Mouse (Mus musculus) liver (tissue): ENCODE measurements at regions not wholly inside any gene's neighbourhood (a gene's known extent, or its start where the extent isn't known, plus 50 kb on each side); places are given as distances from the start of the nearest gene placed in this dataset.

Experiments used
- DNase-seq: peaks from one replicate; pipeline ENCODE4 v3.0.0-alpha.2; 2020; ENCODE audit warnings: mixed read lengths

DNA sequence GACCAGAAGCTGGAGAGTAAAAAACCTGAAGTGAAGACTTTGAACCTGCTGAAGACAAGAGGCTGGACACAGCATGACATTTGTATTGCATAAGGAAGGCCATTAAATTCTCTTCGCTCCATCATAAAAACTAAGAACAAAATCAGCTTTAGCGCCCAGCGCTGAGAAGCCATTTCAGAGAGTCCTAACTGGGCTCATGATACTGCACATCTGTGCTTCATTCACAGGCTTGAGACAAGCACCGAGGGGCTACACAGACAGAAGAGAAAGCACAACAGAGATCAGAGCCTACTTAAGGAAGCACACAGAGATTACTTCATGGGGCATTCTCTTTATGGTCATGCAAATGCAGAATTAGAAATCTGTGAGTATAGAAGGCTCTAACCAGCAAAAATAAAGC lies 338.2 kb upstream of the G2e3 start:
- DNase-seq = no peak

DNA sequence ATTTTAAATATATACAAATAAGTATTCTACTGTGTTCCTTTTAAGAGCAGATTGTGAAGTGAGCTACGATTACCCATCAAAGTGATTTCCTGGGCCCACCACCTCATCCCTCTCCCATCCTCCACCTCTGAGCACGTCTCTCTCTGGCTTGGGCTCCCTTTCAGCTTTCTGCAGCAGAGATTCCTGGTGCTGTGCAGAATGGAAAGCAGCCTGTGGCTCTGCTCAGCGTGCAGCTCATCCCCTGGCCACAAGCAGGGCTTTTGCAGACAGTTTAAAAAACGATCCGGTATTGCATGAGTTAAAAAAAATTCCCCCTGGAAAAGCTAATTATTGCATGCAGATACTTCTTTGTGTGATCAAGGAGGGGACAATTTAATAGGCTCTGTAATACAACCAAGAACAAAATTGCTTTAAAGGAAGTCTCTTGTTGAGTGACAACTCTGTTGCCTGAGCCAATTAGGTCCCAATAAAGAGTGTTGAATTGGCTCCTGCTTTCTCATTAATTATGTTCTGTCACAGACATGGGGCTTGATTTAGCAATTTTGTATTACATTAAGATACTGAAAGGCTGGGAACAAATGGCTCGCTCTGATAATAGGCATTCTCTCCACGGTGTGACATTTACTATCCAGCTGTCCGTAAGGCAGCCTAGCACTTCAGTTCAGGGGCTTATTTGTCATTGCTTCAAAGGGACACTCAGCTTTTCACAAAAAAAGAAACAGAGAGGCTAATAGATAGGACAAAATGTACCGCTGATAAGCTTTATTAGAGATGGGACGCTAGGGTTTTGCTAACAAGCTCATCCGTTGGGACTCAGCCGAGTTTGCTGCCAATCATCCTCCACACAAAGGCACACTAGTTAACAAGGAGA lies 345.9 kb upstream of the G2e3 start:
- no peak for DNase-seq

DNA sequence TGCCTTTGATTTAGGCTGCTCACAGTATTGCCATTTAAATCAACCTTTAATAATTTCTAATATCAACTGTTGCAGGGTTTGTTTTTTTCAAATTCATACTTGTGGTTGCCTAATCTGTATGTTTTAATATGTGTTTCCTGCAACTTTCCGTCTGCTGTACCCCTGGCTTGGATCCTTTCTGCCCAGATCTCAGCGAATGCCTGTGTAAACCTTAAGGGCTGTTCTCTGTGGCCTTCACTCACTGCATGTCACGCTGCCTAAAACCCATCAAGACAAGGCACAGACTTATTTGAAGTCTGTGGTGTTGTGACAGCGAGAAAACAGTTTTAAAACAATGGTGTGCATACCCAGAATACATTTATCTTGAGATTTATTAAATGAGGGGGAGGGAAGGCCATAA lies 346.8 kb upstream of the G2e3 start:
- no peak for DNase-seq

DNA sequence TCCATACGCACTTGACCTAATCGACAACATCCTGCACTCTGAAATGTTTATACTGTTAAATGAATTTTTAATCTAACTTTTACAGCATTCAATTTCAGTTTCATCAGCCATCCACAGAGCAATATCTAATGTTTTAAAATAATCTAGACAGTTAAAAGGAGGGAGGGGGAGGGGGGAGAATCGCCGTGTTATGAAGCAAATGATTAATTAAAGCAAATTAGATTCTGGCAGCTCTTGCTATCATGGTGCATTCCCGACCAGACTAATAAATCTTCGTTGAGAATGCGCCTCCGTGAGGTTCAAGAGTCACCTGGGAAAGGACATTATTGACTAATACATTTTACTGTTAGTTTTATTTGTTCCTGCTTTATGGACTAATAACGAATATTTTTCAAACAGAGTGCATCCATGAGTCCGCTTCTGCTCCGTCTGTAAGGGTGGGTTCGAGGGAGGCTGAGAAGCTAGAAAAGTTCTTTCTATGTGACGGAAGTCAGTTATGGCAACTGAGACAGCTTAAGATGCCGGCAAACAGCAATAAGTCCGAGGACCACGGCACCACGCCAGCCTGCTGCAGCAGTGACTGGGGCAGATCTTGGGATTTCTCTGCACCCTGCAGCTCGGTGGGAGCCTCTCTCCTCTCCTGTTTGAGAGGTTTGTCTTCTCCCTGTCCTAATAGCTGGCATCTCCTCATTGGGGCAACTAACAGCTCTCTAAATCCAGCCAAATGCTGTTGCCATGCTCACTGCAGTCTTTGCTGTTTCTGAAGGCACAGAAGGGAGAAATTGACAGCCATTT lies 347.4 kb upstream of the G2e3 start:
- DNase-seq = no peak

DNA sequence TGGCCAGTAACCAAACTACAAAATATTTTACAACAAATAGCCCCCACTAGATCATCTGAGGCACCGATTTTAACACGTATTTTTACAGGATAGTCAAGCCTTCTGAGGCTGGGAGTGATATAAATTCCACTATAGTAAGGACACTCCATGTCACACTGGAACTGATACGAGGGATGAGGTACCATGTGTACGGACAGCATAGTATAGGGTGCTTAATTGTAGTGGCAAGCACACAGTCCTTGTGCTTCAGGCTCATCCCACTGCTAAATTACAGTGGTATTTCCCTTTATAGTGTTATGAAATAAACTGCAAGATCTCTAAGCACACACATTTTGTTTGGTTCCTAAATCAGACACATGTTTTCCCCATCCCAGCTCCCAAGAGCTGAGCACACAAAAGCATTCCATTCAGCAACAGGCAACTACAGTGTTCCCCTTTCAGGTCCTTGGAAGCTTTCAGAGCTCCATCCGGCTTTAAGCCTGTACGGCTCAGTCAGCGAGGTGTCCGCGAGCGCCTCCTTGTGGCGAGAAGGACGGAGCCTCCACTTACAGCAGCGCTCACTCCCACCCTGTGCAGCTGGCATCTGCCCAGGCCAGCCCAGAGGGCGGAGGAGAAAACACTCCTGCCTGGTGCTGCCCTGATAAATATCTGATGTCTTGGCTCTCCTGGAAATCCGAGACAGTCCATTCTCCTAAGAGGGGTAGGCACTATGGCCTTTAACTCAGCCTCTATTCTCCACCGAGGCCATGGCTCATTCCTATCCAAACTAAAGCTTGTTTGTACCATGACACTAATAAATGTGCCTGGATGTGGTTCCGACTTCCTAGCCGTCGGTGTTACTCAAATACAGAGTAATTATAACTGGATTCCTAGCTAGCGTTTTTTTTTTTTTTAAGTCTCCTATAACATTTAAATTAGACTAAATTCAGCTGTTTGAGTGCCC lies 348.3 kb upstream of the G2e3 start:
- peak; percentile 59 for DNase-seq

DNA sequence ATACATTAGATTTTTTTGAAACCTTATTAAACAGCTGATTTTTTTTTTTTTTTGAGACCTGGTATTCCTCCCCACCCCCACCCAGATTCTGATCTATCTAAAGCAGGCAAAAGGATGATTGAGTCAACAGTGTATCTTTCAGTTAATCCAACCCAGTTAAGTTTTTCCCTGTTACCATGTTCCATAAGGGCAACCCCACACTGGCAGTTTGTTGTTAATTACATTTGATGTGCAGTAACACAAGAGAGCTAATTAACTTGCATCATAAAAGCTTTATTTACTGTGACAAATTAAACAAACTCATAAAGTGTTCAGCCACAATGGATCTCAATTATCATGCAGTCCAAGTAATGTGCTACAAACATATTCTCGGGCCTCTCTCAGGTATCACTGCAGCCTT lies 346.8 kb upstream of the Prkd1 start:
- no peak for DNase-seq

DNA sequence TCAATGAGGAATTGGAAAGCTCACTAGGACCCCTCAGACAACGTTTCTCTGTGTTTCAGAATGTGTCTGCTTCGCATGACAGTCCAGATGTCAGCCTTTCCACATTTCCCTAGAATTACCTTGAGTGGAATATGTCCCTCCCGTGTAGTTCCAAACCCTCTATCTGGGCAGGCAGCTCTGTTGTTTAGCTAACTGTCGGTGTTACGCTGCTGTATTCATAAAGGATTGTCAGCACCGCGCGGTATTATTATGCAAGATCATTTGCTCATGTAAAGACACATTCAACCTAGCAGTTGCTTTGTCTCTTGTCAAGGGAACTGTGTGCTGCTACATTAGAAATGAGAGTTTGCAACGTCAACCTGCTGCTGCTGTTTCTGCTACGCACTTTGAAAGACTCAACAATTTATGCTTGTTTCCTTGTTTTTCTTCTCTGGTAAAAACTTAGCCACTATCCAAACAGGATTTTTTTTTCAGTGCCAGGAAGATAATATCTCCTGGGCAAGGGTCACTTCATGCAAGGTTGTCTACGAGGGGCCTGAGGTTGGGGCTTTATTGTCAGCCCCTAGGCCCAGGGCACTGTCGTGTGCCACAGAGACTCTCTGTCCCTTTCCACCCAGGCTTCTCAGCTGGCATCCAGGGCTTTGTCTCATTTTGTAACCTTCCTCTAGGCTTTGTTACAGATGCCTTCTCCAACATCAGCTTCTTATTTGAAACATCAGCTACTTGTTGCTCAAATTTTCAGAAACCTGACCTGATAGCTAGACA lies 340.8 kb upstream of the Prkd1 start:
- DNase-seq = no peak

DNA sequence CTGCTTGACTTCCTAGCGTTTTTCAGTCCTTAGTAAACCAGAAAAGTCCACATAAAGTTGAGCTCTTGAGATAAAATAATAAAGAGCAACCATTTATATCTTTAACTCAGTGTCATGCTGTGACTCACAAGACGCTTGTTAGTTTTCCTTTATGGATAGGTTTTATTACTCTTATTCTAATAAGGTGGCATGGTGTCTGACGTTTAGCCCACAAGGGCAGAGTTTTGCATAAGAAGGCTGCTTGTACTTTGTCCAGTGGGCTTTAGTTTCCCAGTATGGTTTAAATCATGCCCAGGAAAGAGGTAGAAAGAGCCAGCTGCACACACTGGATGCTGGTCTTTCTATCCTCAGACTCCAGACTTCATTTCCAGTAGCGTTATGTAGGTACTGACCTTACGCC lies 332.4 kb upstream of the Prkd1 start:
- DNase-seq = no peak

DNA sequence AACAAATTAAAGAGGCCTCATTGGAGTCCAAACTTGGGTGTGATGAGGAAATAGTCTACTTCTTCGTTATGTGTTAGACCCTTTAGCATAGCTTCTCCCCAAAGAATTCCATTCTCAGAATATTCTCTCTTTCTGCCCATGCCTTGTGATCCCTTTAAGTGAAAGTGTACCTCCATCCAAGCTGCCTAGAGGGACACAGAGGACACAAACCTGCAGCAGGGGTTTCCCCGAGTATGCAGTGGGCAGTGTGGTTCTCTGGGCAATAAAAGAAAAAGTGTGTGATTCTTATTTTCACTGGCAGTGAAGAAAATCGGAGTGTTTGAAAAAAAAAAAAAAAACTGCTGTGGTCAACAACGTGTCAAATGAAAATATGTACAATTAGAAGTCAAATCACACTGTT lies 331.9 kb upstream of the Prkd1 start:
- DNase-seq = no peak

DNA sequence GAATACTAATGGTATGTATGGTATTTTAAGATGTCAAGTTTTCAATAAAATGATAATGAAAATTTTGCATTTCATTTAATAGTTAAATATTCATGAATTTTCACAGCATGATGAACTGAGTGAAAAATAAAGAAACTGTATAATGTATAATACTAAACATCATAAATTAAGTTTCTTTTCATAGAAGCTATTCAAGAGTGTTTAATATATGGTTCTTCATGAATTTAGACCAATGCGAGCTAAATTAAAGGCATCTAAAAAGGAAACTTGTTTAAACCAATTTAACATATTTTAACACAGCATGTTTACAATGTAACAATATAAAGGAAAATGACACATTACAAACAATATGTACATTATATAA lies 321.8 kb upstream of the Prkd1 start:
- no peak for DNase-seq

DNA sequence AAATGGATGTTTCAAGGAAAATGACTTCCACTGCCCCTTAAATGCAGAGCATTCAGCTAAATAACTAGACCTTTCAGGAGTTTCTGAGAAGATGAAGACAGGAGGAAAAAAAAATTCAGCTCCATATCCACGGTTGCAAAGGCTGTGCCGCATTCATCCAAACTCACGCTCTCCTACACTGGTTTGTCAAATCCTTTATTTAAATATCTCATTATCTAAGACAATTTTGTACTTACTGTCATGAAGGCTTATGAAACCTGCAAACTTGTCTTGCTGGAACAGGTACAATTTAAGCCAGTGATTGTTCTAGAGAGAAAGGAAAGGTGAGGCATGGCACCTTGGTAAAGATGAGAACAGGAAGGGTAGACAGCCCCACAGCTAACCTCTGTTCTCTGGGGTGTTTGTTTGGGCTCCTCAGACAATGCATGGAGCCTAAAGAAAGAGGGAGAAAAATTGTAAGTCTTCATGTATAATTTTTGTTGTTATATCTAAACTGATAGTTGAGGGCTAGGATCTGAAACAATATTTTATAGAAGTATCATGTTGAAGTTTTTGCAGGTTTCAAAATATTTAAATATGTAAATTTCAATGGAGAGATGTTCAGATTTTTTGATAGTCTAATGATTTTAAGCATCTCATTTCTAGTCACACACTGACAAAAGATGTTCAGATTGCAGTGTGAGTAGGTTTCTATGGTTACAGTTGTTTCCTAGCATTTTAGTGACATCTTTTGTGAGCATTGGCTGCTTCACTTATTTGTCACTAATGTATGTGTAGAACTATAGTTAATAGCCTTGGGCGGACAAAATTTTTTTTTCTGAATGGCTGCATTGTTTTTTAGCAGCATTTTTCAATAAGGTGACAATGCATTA lies 321.2 kb upstream of the Prkd1 start:
- no peak for DNase-seq

DNA sequence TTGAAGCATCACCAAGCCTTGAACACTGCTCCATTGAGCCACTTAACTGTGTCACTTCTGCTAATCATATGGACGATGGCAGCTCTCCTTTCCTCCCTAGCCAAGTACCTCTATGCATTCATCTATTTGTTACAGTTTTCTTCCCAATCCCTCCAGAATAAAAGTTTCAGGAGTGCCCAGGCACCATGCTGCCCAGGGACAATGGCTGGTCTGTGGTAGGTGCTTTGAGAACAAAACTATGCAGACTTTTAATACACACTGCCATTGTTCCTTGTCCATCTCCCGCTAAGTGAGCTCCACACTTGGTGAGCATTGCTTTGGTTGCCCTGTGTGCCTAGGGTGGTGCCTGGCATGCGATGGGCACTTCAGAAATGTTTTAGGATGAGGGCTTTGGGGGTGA lies 320.5 kb upstream of the Prkd1 start:
- no peak for DNase-seq

DNA sequence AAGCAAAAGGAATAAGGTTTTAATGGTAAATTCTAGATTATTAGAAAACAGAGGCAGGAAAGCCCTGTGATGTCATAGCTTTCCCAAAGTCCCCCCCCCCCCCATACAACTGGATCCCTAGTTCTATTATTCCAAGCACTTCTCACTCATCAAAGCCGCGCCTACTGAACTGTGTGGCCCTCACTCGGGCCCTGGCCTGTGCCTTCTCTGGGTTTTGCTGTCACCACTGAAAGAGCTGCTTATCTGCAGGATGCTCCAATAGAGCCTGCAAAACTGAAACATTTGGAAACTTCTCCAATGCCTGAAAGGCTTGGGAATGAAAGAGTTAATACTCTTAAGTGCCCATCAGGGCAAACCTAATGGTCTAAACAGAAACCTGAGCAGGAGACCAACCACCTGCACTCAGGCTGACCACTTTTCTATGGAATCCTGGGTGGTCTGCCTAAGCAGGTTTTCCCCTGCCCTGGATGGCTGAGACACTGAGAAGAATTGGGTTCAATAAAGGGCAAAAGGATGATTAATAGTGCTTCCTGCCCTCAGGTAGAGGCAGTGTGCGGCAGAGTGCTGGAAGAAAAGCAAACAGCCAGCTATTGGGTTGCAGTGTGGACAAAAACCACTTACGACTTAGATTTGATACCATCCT lies 318.4 kb upstream of the Prkd1 start:
- no peak for DNase-seq

DNA sequence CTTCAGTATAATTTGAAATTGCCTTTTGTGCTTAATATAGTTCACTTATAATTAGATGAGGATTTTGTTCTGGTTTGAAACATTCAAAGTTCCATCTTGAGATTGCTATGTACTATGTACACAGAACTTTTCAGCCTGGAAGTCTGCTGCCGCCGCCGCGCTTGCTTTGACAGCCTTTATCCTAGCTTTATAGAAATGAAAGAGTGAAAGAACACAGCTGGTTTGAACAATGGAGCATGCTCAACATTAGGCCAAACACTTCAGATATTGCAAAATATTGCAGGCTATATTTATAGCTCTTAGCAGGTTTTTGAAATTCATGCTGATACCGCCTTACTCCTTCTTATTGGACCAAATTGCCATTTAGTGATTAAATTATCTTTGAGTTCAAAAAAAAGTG lies 305.1 kb upstream of the Prkd1 start:
- no peak for DNase-seq

DNA sequence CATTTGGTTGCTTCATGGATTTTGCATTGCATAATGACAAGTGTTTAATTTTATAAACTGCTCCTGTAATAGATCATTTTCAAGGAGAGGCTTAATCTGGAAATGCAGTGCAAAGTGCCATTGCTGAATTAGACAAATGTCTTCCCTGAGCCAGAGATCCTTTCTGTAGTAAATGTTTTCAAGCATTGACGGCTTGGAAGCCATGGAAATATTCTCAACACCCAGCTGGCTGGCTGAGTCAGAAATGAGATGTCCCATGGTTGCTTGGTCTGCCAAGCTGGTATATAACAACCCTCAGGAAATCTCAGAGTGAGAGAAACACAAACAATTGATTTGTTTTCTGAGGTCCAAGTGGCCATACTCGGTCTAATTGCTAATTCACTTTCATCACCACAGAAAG lies 298.1 kb upstream of the Prkd1 start:
- no peak for DNase-seq

DNA sequence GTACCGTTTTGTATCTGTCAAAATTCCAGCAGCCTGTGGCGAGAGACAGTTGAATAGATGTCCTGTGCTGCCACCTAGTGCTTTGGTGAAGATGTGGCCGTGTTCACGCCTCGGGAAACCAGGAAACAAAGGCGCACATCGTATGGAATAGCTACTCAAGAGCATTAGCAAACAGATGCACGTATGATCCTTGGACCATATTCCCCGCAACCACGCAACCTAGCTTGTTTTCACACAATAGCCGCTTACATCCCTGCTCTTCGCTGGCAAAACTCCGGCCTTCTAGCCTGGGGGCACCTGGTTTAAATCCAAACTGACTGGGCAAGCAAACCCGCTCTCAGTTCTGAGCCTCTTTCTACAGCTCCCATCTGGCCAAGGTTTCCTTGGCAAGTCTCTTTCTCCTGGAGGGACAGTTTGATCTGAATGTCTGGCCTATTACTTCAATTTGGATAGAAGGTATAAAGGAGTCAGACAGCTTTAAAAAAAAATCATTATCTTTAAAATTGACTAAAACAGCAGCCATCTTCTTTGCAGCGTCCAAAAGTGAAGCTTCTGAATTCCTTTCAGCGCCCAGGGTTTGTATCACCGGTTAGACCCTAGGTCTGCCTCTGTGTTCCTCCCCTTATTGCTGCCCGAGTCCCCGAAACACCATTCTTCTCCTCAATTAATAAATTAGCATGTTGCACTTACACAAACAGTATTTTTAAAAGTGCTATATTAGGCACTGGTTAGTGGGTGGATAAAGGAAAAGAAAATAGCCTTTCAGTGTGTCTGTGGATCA lies 295.0 kb upstream of the Prkd1 start:
- DNase-seq = peak; percentile 48

DNA sequence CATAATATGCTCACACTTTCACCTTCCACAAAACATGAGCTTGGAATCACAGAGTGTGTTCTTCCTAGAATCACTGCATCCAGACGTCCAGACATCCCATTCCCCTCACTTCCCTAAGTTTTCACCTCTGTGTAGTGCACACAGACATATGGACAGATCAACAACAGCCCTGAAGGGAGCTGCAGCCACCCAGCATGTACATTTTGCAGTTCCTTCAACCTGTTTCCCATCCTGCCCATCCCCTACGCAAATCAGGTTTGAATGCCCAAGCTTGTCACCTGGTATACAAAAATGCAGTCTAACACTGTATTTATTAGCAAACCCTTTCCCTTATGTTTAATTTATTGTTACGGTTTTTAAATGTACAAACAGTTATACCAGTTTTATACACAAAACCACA lies 294.4 kb upstream of the Prkd1 start:
- DNase-seq = no peak

DNA sequence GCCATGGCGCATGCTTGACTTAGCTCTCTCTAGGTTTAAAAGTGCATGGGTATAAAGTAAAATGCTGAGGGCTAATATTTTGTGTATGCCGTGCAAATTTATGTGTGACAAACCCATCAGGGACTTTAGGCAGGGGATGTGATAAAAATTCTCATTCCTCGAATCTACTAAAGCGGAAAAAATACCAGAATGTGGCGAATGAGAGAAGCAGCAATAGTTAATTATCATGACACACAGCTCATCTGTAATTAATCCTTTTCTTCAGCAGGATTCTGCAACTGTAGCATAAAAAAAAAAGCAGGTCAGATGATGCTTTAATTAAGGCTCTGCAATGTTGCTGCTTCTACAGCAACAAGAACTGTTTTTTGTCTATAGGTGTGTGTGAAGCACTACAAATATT lies 286.6 kb upstream of the Prkd1 start:
- no peak for DNase-seq

DNA sequence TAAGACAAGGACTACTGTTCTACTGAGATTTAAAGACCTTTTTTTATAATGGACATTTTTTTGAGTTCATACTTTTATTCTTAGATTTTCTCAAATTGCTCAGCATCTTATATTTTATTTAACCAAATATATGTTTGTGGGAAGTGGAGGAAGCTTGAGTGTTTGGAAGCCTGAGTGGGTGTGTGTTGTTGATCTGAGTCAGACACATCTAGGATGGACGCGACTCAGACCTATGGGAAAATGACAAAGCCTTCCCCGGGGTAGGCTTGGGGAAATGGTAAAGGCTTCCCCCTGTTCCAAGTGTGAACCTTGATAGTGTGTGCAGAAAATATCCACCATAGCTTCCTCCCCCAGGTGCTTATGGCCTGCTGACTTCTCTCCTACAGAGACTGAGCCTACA lies 283.6 kb upstream of the Prkd1 start:
- no peak for DNase-seq

DNA sequence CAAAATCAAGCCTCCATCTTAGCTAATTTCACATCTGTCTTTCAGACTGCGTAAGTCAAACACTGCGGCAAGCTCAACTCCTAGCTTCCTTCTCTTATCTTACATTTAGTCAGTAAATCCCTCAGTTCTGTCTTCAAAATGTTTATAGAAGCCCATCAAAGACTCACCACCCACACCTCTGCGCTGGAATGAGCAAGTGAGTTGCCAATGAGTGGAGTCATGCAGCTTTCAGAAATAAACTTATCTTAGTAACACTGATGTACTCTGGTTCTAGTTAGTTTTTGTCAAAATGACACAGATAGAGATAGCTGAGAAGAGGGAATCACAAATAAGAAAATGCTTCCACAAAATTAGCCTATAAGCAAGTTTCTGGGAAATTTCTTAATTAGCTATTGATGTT lies 280.7 kb upstream of the Prkd1 start:
- no peak for DNase-seq
